Mouse (Mus musculus): Measurements from ENCODE around the gene Ccdc134. TPM values are rescaled to one million over a fixed set of nuclear protein-coding genes. Genes with fewer than 3 reads are reported as not detected.

Ccdc134 gene
- polyA plus RNA-seq, 1 experiment from 2014 or later, result 5.5 TPM

GRCm38 (mm10) chr15:82164496-82164895 is 36.8 kb downstream of the Ccdc134 start:
- H3K9ac ChIP-seq (ENCODE audit: low read depth, low read length), result peak overlapping the region; percentile 0; the same call in 1 of the 2 replicates
- WGBS (ENCODE audit: insufficient replicate concordance), result 16% methylated on average over 7 of the region's 7 CpGs

GRCm38 (mm10) chr15:82165332-82166239 is 37.9 kb downstream of the Ccdc134 start:
- Histone ChIP-seq H3K9me3 (replicated peaks; ENCODE audit: control insufficient read depth, low read length) (no peaks in the 10 kb centered on the region), H3K4me2 (ENCODE audit: low read depth, low read length) (peak overlapping the region; percentile 46), H3K36me3 (ENCODE audit: control insufficient read depth, insufficient read depth) (peaks cover 2% of the 10 kb centered on the region; the same call in 1 of the 2 replicates), H3K27ac (ENCODE audit: low read length) (peak overlapping the region; percentile 75), H3K4me3 (ENCODE audit: low read depth, low read length) (peak overlapping the region; percentile 34; the same call in 1 of the 2 replicates), H3K9ac (ENCODE audit: low read depth, low read length) (0 out of 2 replicates have a peak overlapping the region, but pooled peaks have one; percentile 2), H3K4me1 (ENCODE audit: control insufficient read depth, low read depth, low read length) (peaks cover 58% of the 10 kb centered on the region), H3K27me3 (ENCODE audit: control insufficient read depth, insufficient read depth, low read depth, low read length) (no peaks in the 10 kb centered on the region)
- ATAC-seq (ENCODE audit: low read depth), result peak; percentile 37
- WGBS (ENCODE audit: insufficient replicate concordance), result 39% methylated on average over 8 of the region's 8 CpGs

More at GRCm38 (mm10) chr15:82164496-82164895, 36.8 kb downstream of the Ccdc134 start:
- Histone ChIP-seq H3K4me1 (ENCODE audit: control insufficient read depth, low read depth, low read length) (peaks cover 62% of the 10 kb centered on the region), H3K9me3 (replicated peaks; ENCODE audit: control insufficient read depth, low read length) (no peaks in the 10 kb centered on the region), H3K27me3 (ENCODE audit: control insufficient read depth, insufficient read depth, low read depth, low read length) (no peaks in the 10 kb centered on the region), H3K27ac (ENCODE audit: low read length) (peak overlapping the region; percentile 75), H3K36me3 (ENCODE audit: control insufficient read depth, insufficient read depth) (no peaks in the 10 kb centered on the region), H3K4me3 (ENCODE audit: low read depth, low read length) (no peak overlapping the region), H3K4me2 (ENCODE audit: low read depth, low read length) (peak overlapping the region; percentile 36)
- ATAC-seq (ENCODE audit: low read depth), result peak; percentile 58

GRCm38 (mm10) chr15:82166240-82167100 is 38.7 kb downstream of the Ccdc134 start:
- H3K4me3 ChIP-seq (ENCODE audit: low read depth, low read length), result peak overlapping the region; percentile 34

GRCm38 (mm10) chr15:82167201-82168168 is 39.8 kb downstream of the Ccdc134 start:
- H3K4me2 ChIP-seq (ENCODE audit: low read depth, low read length), result no peak overlapping the region
- no peak overlapping the region for H3K9ac ChIP-seq (ENCODE audit: low read depth, low read length)
- WGBS (ENCODE audit: insufficient replicate concordance), result 75% methylated on average over 23 of the region's 23 CpGs
- no peak overlapping the region for H3K27ac ChIP-seq (ENCODE audit: low read length)
- H3K9me3 ChIP-seq (replicated peaks; ENCODE audit: control insufficient read depth, low read length), result no peaks in the 10 kb centered on the region
- peaks cover 9% of the 10 kb centered on the region for H3K36me3 ChIP-seq (ENCODE audit: control insufficient read depth, insufficient read depth)
- no peak overlapping the region for H3K4me3 ChIP-seq (ENCODE audit: low read depth, low read length)
- ATAC-seq (ENCODE audit: low read depth), result no peak
- H3K4me1 ChIP-seq (ENCODE audit: control insufficient read depth, low read depth, low read length), result peaks cover 49% of the 10 kb centered on the region
- H3K27me3 ChIP-seq (ENCODE audit: control insufficient read depth, insufficient read depth, low read depth, low read length), result no peaks in the 10 kb centered on the region

More at GRCm38 (mm10) chr15:82166240-82167100, 38.7 kb downstream of the Ccdc134 start:
- H3K4me1 ChIP-seq (ENCODE audit: control insufficient read depth, low read depth, low read length), result peaks cover 50% of the 10 kb centered on the region
- peaks cover 9% of the 10 kb centered on the region for H3K36me3 ChIP-seq (ENCODE audit: control insufficient read depth, insufficient read depth)
- 49% methylated on average over 22 of the region's 22 CpGs for WGBS (ENCODE audit: insufficient replicate concordance)
- H3K9me3 ChIP-seq (replicated peaks; ENCODE audit: control insufficient read depth, low read length), result no peaks in the 10 kb centered on the region
- H3K27me3 ChIP-seq (ENCODE audit: control insufficient read depth, insufficient read depth, low read depth, low read length), result no peaks in the 10 kb centered on the region
- peak overlapping the region; percentile 46 for H3K4me2 ChIP-seq (ENCODE audit: low read depth, low read length)
- H3K27ac ChIP-seq (ENCODE audit: low read length), result peak overlapping the region; percentile 56
- 0 out of 2 replicates have a peak overlapping the region, but pooled peaks have one; percentile 10 for H3K9ac ChIP-seq (ENCODE audit: low read depth, low read length)
- ATAC-seq (ENCODE audit: low read depth), result no peak

- no peak overlapping the region for H3K9ac ChIP-seq (ENCODE audit: low read depth, low read length)
- no peak overlapping the region for H3K4me2 ChIP-seq (ENCODE audit: low read depth, low read length)
- H3K36me3 ChIP-seq (ENCODE audit: control insufficient read depth, insufficient read depth), result peaks cover 21% of the 10 kb centered on the region
- peaks cover 28% of the 10 kb centered on the region for H3K4me1 ChIP-seq (ENCODE audit: control insufficient read depth, low read depth, low read length)
- no peak overlapping the region for H3K4me3 ChIP-seq (ENCODE audit: low read depth, low read length)
- 81% methylated on average over 5 of the region's 5 CpGs for WGBS (ENCODE audit: insufficient replicate concordance)
- no peaks in the 10 kb centered on the region for H3K27me3 ChIP-seq (ENCODE audit: control insufficient read depth, insufficient read depth, low read depth, low read length)
- H3K9me3 ChIP-seq (replicated peaks; ENCODE audit: control insufficient read depth, low read length), result no peaks in the 10 kb centered on the region
- H3K27ac ChIP-seq (ENCODE audit: low read length), result no peak overlapping the region
- no peak for ATAC-seq (ENCODE audit: low read depth)
These were observed 41.9 kb downstream of the Ccdc134 start for GRCm38 (mm10) chr15:82169671-82170070.

GRCm38 (mm10) chr15:82170437-82171377 is 43.0 kb downstream of the Ccdc134 start:
- no peaks in the 10 kb centered on the region for H3K27me3 ChIP-seq (ENCODE audit: control insufficient read depth, insufficient read depth, low read depth, low read length)
- WGBS (ENCODE audit: insufficient replicate concordance), result 88% methylated on average over 36 of the region's 36 CpGs
- no peaks in the 10 kb centered on the region for H3K9me3 ChIP-seq (replicated peaks; ENCODE audit: control insufficient read depth, low read length)
- no peak overlapping the region for H3K4me3 ChIP-seq (ENCODE audit: low read depth, low read length)
- ATAC-seq (ENCODE audit: low read depth), result no peak
- no peak overlapping the region for H3K9ac ChIP-seq (ENCODE audit: low read depth, low read length)
- no peak overlapping the region for H3K4me2 ChIP-seq (ENCODE audit: low read depth, low read length)
- H3K27ac ChIP-seq (ENCODE audit: low read length), result no peak overlapping the region
- peaks cover 30% of the 10 kb centered on the region for H3K36me3 ChIP-seq (ENCODE audit: control insufficient read depth, insufficient read depth)
- peaks cover 19% of the 10 kb centered on the region for H3K4me1 ChIP-seq (ENCODE audit: control insufficient read depth, low read depth, low read length)

GRCm38 (mm10) chr15:82172648-82173047 is 44.9 kb downstream of the Ccdc134 start:
- 89% methylated on average over 8 of the region's 8 CpGs for WGBS (ENCODE audit: insufficient replicate concordance)
- H3K4me2 ChIP-seq (ENCODE audit: low read depth, low read length), result no peak overlapping the region
- peaks cover under 1% of the 10 kb centered on the region; the same call in 1 of the 2 replicates for H3K4me1 ChIP-seq (ENCODE audit: control insufficient read depth, low read depth, low read length)
- no peak overlapping the region for H3K9ac ChIP-seq (ENCODE audit: low read depth, low read length)
- ATAC-seq (ENCODE audit: low read depth), result no peak
- no peak overlapping the region for H3K4me3 ChIP-seq (ENCODE audit: low read depth, low read length)
- H3K9me3 ChIP-seq (replicated peaks; ENCODE audit: control insufficient read depth, low read length), result no peaks in the 10 kb centered on the region
- H3K36me3 ChIP-seq (ENCODE audit: control insufficient read depth, insufficient read depth), result peaks cover 44% of the 10 kb centered on the region
- H3K27me3 ChIP-seq (ENCODE audit: control insufficient read depth, insufficient read depth, low read depth, low read length), result no peaks in the 10 kb centered on the region
- H3K27ac ChIP-seq (ENCODE audit: low read length), result no peak overlapping the region
